ENCODE assay signal across 23 mouse cellular contexts in the genomic region with DNA sequence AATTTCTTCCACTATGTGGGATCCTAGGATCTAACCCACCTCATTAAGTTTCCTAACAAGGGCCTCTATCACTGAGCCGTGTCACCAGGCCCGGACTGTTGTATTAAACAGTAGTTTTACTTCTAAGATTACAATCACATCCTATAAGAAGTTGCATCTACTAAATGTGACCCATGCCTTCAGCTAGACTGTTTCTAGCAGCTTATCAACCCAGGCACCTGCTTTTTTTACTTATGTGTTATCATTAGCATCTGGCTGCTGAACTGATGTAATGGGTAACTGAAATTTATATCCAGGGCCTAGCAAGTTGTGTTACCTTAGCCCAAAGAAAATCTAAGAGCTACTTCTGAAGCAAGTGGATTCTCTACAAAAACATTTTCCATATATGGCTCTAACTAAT.
DNase-seq lines count a peak whose midpoint lies in the region; ATAC-seq and TF ChIP-seq lines count a peak whose summit lies in the region.
"Had no signal": no experiment of that assay in that cellular context is flagged by ENCODE, and none has a peak within 500 bp of the region (broad histone marks: within the 10 kb centered on the region; RNA-seq: fewer than 3 reads in every experiment).

No protein-coding gene starts in this region.

- WGBS in liver, embryonic 11.5 days = 66% methylated on average over 2 of the region's 2 CpGs
- 18% methylated on average over 2 of the region's 2 CpGs for WGBS in liver, embryonic 14.5 days (ENCODE audit: insufficient replicate concordance)
- WGBS in lung, postnatal 0 days = 86% methylated on average over 2 of the region's 2 CpGs

- no peaks in the 10 kb centered on the region for H3K9me3 ChIP-seq in liver, embryonic 11.5 days (ENCODE audit: control insufficient read depth, low read length)
- H3K9me3 ChIP-seq in liver, embryonic 14.5 days (ENCODE audit: control insufficient read depth, low read length) = no peaks in the 10 kb centered on the region
- no peaks in the 10 kb centered on the region for H3K9me3 ChIP-seq in lung, postnatal 0 days (ENCODE audit: low read length)
- H3K9me3 ChIP-seq: forebrain, embryonic 10.5 days; forebrain, embryonic 13.5 days; hindbrain, embryonic 12.5 days; hindbrain, embryonic 15.5 days had no signal

- TF ChIP-seq CTCF in liver, embryonic 14.5 days (IDR thresholded peaks at IDR 0.05; ENCODE audit: low read depth) = no peak
- TF ChIP-seq CTCF in layer of hippocampus, adult 2 months (conservative IDR thresholded peaks at IDR 0.05) = no peak
- TF ChIP-seq CTCF in lung, postnatal 0 days (IDR thresholded peaks at IDR 0.05) = no peak

- no peak for DNase-seq in liver, embryonic 11.5 days (ENCODE audit: low spot score)
- no peak for DNase-seq in liver
- peak; percentile 9 for DNase-seq in c-Kit-positive CD71-positive TER-119-positive erythroid progenitor cells, embryonic 14.5 days (ENCODE audit: low spot score)
- no peak for DNase-seq in liver, embryonic 14.5 days (ENCODE audit: low read depth in 3 of 3, low spot score in 3 of 3)
- no peak for DNase-seq in layer of hippocampus, adult 2 months (ENCODE audit: low spot score in 2 of 2)
- DNase-seq in lung, postnatal 0 days (ENCODE audit: low spot score) = no peak
- DNase-seq in spleen, postnatal 14 days (ENCODE audit: low spot score in 2 of 2) = no peak
- DNase-seq: adrenal gland, adult 2 months; adrenal gland, postnatal 14 days; cerebellum, adult 11-12 months; cerebellum, adult 8-10 months; cerebellum, postnatal 10 days; gastrocnemius, postnatal 10 days; gastrocnemius, postnatal 36 days; heart, adult 2 months had no signal

- no peak overlapping the region for H3K4me2 ChIP-seq in liver, embryonic 11.5 days
- no peak overlapping the region for H3K4me2 ChIP-seq in liver, embryonic 14.5 days (ENCODE audit: low read depth)
- H3K4me2 ChIP-seq in lung, postnatal 0 days (replicated peaks; ENCODE audit: low read depth, low read length) = no peak overlapping the region
- H3K4me2 ChIP-seq: forebrain, embryonic 13.5 days; heart, embryonic 11.5 days; hindbrain, embryonic 12.5 days; hindbrain, embryonic 15.5 days had no signal

- ATAC-seq in liver, embryonic 11.5 days (replicated peaks; ENCODE audit: low FRiP score) = peak; percentile 49; the same call in 1 of the 2 replicates
- no peak for ATAC-seq in liver, embryonic 14.5 days (ENCODE audit: insufficient read depth)
- peak; percentile 62 for ATAC-seq in megakaryocyte-erythroid progenitor cell, adult 5-6 weeks (replicated peaks; ENCODE audit: low FRiP score, low TSS enrichment, poor library complexity, severe bottlenecking)
- ATAC-seq in lung, postnatal 0 days = no peak
- ATAC-seq: CD4-positive, CD25-positive, alpha-beta regulatory T cell, adult 4 months; forebrain, embryonic 13.5 days; forebrain, embryonic 16.5 days had no signal

- H3K4me1 ChIP-seq in liver, embryonic 11.5 days (replicated peaks; ENCODE audit: control insufficient read depth, insufficient read depth, low read length) = peaks cover 5% of the 10 kb centered on the region
- H3K4me1 ChIP-seq in liver, embryonic 14.5 days (replicated peaks; ENCODE audit: control insufficient read depth in 2 of 2, insufficient read depth in 2 of 2, low read length in 1 of 2) = peaks cover 0 to 20% of the 10 kb centered on the region in 2 experiments; a peak in 2 of 4 replicates
- no peaks in the 10 kb centered on the region for H3K4me1 ChIP-seq in lung, postnatal 0 days (ENCODE audit: insufficient read depth, low read depth, low read length)

- no peaks in the 10 kb centered on the region for H3K36me3 ChIP-seq in liver, embryonic 11.5 days (ENCODE audit: control insufficient read depth, insufficient read depth, low read length)
- H3K36me3 ChIP-seq in liver, embryonic 14.5 days (replicated peaks; ENCODE audit: control insufficient read depth, insufficient read depth, low read depth) = no peaks in the 10 kb centered on the region
- no peaks in the 10 kb centered on the region for H3K36me3 ChIP-seq in lung, postnatal 0 days (ENCODE audit: insufficient read depth, low read length)
- H3K36me3 ChIP-seq: forebrain, embryonic 10.5 days; hindbrain, embryonic 12.5 days; hindbrain, embryonic 15.5 days had no signal

- H3K9ac ChIP-seq in liver, embryonic 11.5 days (ENCODE audit: low read depth, low read length) = no peak overlapping the region
- no peak overlapping the region for H3K9ac ChIP-seq in liver, embryonic 14.5 days (replicated peaks)
- H3K9ac ChIP-seq in lung, postnatal 0 days (replicated peaks; ENCODE audit: low read depth) = no peak overlapping the region
- H3K9ac ChIP-seq: forebrain, embryonic 13.5 days; hindbrain, embryonic 12.5 days; hindbrain, embryonic 15.5 days had no signal

- no peaks in the 10 kb centered on the region for H3K27me3 ChIP-seq in liver, embryonic 11.5 days (replicated peaks; ENCODE audit: control insufficient read depth, insufficient read depth, low read length)
- no peaks in the 10 kb centered on the region for H3K27me3 ChIP-seq in liver, embryonic 14.5 days (ENCODE audit: control insufficient read depth, insufficient read depth, low read length)
- no peaks in the 10 kb centered on the region for H3K27me3 ChIP-seq in lung, postnatal 0 days (replicated peaks; ENCODE audit: insufficient read depth, low read length)
- H3K27me3 ChIP-seq: forebrain, embryonic 13.5 days; hindbrain, embryonic 12.5 days; hindbrain, embryonic 15.5 days had no signal

- TF ChIP-seq EP300 in liver, embryonic 14.5 days (IDR thresholded peaks at IDR 0.05; ENCODE audit: low read depth) = peak; percentile 56; the same call in 1 of the 2 replicates
- TF ChIP-seq EP300 in lung, postnatal 0 days (IDR thresholded peaks at IDR 0.05) = no peak

- no peak overlapping the region for H3K27ac ChIP-seq in liver, embryonic 11.5 days (ENCODE audit: low read depth, low read length)
- H3K27ac ChIP-seq in liver, embryonic 14.5 days = no peak overlapping the region
- H3K27ac ChIP-seq in layer of hippocampus, adult 2 months = no peak overlapping the region
- no peak overlapping the region for H3K27ac ChIP-seq in lung, postnatal 0 days (ENCODE audit: low read length)
- H3K27ac ChIP-seq: forebrain, embryonic 10.5 days; forebrain, embryonic 13.5 days; heart, adult 2 months; hindbrain, embryonic 12.5 days; hindbrain, embryonic 15.5 days had no signal

- H3K4me3 ChIP-seq in liver, embryonic 11.5 days (ENCODE audit: low read depth, low read length) = no peak overlapping the region
- no peak overlapping the region for H3K4me3 ChIP-seq in liver, embryonic 14.5 days (ENCODE audit: insufficient read depth in 1 of 2, low read depth in 2 of 2, low read length in 2 of 2)
- no peak overlapping the region for H3K4me3 ChIP-seq in layer of hippocampus, adult 2 months
- H3K4me3 ChIP-seq in lung, postnatal 0 days (ENCODE audit: low read depth, low read length) = no peak overlapping the region
- H3K4me3 ChIP-seq: forebrain, embryonic 10.5 days; forebrain, embryonic 13.5 days; heart, adult 2 months; hindbrain, embryonic 12.5 days; hindbrain, embryonic 15.5 days had no signal

Comparison
In these comparisons a context has a peak if more than half of its experiments do, and no peak if none do; other contexts are left out.
1. ATAC-seq: peak in liver, embryonic 11.5 days (single experiment) and megakaryocyte-erythroid progenitor cell, adult 5-6 weeks (single experiment); none in liver, embryonic 14.5 days (single experiment) and lung, postnatal 0 days (single experiment).